Mouse (Mus musculus): Measurements from ENCODE around the gene Eef2. TPM values are rescaled to one million over a fixed set of nuclear protein-coding genes. Genes with fewer than 3 reads are reported as not detected.

Gene Eef2
- 270 and 306 TPM in 2 replicates for polyA plus RNA-seq (2015; fragmentation: Nextera tagmentation; extraction: Ambion mirVana)

GRCm38 (mm10) chr10:81176466-81177271 lies at the start of gene Eef2:
Eef2 (plus strand) TSS chr10:81176631.
- ATAC-seq (ENCODE audit: insufficient read depth): peak; percentile 70
- Histone ChIP-seq H3K4me2 (peak within 1 kb of the TSS; percentile 86), H3K27me3 (no peaks in the 10 kb centered on the region), H3K4me1 (replicated peaks) (peaks cover 77% of the 10 kb centered on the region), H3K27ac (replicated peaks) (peak within 1 kb of the TSS; percentile 89), H3K9me3 (replicated peaks) (no peaks in the 10 kb centered on the region), H3K9ac (peak within 1 kb of the TSS; percentile 96), H3K4me3 (replicated peaks) (peak within 1 kb of the TSS; percentile 90), H3K36me3 (replicated peaks) (peaks cover 46% of the 10 kb centered on the region)
- under 1% methylated on average over 77 of the region's 77 CpGs for WGBS (ENCODE audit: insufficient replicate concordance)

GRCm38 (mm10) chr10:81134181-81134587 lies 42.2 kb upstream of the Eef2 start:
- 0 out of 2 replicates have a peak, but pooled peaks have one; percentile 2 for ATAC-seq (ENCODE audit: insufficient read depth)
- H3K27ac ChIP-seq (replicated peaks): peak overlapping the region; percentile 99
- H3K36me3 ChIP-seq (replicated peaks): peaks cover 2% of the 10 kb centered on the region
- peaks cover 61% of the 10 kb centered on the region for H3K4me1 ChIP-seq (replicated peaks)
- peak overlapping the region; percentile 86 for H3K4me3 ChIP-seq (replicated peaks)
- 2% methylated on average over 16 of the region's 16 CpGs for whole genome bisulfite sequencing (ENCODE audit: insufficient replicate concordance)
- H3K9ac ChIP-seq: peak overlapping the region; percentile 99
- no peaks in the 10 kb centered on the region for H3K9me3 ChIP-seq (replicated peaks)
- no peaks in the 10 kb centered on the region for H3K27me3 ChIP-seq
- peak overlapping the region; percentile 95 for H3K4me2 ChIP-seq

DNA sequence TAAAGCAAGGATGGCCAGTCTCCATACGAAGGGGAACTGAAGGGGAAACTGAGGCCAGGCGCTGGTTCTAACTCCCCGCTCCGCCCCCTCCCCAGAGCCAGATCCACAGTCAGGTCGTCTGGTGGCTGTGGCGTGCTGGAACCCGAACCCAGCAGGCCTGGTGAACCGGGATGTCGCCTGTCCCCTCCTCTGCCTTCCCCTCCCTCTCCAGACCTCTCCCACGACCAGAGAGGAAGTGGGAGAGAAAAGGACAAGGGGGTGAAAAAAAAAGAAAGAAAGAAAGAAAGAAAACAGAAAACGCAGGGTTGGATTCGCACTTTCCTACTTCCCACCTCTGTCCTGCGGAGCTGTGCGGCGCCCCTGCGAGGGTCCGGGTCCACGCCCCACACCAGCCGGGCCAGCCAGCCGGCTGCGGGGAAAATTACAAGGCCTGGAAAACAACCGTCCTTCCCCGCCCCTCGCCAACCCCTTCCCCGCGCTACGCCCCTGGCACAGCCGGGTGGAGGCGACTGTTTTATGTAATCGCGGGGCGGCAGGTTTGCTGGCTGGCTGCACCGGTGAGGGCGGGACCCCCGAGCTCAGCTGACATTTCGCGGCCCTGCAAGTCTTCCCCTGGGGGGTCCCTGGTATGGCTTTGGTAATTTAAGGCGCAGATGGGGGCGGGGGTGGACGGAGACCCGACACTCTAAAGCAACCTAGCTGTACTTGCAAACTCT lies 41.3 kb upstream of the Eef2 start, which contains the start of gene Zbtb7a:
Gene Zbtb7a, plus strand, starts transcription at position 255 of the 716 bp plus-strand sequence.
- H3K27ac ChIP-seq (replicated peaks): peak within 1 kb of the TSS; percentile 99
- peaks cover 61% of the 10 kb centered on the region for H3K4me1 ChIP-seq (replicated peaks)
- H3K36me3 ChIP-seq (replicated peaks): peaks cover 8% of the 10 kb centered on the region
- peak within 1 kb of the TSS; percentile 95 for H3K4me2 ChIP-seq
- no peaks in the 10 kb centered on the region for H3K9me3 ChIP-seq (replicated peaks)
- under 1% methylated on average over 41 of the region's 41 CpGs for whole genome bisulfite sequencing (ENCODE audit: insufficient replicate concordance)
- H3K27me3 ChIP-seq: no peaks in the 10 kb centered on the region
- peak within 1 kb of the TSS; percentile 99 for H3K9ac ChIP-seq
- H3K4me3 ChIP-seq (replicated peaks): peak within 1 kb of the TSS; percentile 86
- no peak for ATAC-seq (ENCODE audit: insufficient read depth)

GRCm38 (mm10) chr10:81135831-81136705 lies 40.4 kb upstream of the Eef2 start:
- Histone ChIP-seq H3K9me3 (replicated peaks) (no peaks in the 10 kb centered on the region), H3K4me2 (peak overlapping the region; percentile 95), H3K4me3 (replicated peaks) (peak overlapping the region; percentile 86), H3K27ac (replicated peaks) (peak overlapping the region; percentile 99), H3K27me3 (no peaks in the 10 kb centered on the region), H3K36me3 (replicated peaks) (peaks cover 13% of the 10 kb centered on the region), H3K9ac (peak overlapping the region; percentile 99), H3K4me1 (replicated peaks) (peaks cover 61% of the 10 kb centered on the region)
- WGBS (ENCODE audit: insufficient replicate concordance): under 1% methylated on average over 86 of the region's 86 CpGs
- peak; percentile 68 for ATAC-seq (ENCODE audit: insufficient read depth)

- WGBS (ENCODE audit: insufficient replicate concordance): under 1% methylated on average over 48 of the region's 50 CpGs
- H3K4me3 ChIP-seq (replicated peaks): peak overlapping the region; percentile 86
- H3K4me2 ChIP-seq: peak overlapping the region; percentile 95
- peak overlapping the region; percentile 99 for H3K9ac ChIP-seq
- ATAC-seq (ENCODE audit: insufficient read depth): peak; percentile 5; the same call in 1 of the 2 replicates
- H3K27ac ChIP-seq (replicated peaks): peak overlapping the region; percentile 99
- no peaks in the 10 kb centered on the region for H3K9me3 ChIP-seq (replicated peaks)
- peaks cover 67% of the 10 kb centered on the region for H3K4me1 ChIP-seq (replicated peaks)
- peaks cover 20% of the 10 kb centered on the region for H3K36me3 ChIP-seq (replicated peaks)
- no peaks in the 10 kb centered on the region for H3K27me3 ChIP-seq
Observed at GRCm38 (mm10) chr10:81136706-81137231, 39.7 kb upstream of the Eef2 start.

- WGBS (ENCODE audit: insufficient replicate concordance): under 1% methylated on average over 74 of the region's 89 CpGs
- Histone ChIP-seq H3K9me3 (replicated peaks) (no peaks in the 10 kb centered on the region), H3K4me3 (replicated peaks) (peak overlapping the region; percentile 86), H3K27ac (replicated peaks) (peak overlapping the region; percentile 99), H3K9ac (peak overlapping the region; percentile 99), H3K4me1 (replicated peaks) (peaks cover 75% of the 10 kb centered on the region), H3K4me2 (peak overlapping the region; percentile 95), H3K36me3 (replicated peaks) (peaks cover 27% of the 10 kb centered on the region), H3K27me3 (no peaks in the 10 kb centered on the region)
- ATAC-seq (ENCODE audit: insufficient read depth): peak; percentile 75
Observed at GRCm38 (mm10) chr10:81137252-81138130, 38.9 kb upstream of the Eef2 start.

GRCm38 (mm10) chr10:81138131-81138782 lies 38.2 kb upstream of the Eef2 start:
- peak overlapping the region; percentile 92 for H3K4me2 ChIP-seq
- H3K36me3 ChIP-seq (replicated peaks): peaks cover 35% of the 10 kb centered on the region
- peak overlapping the region; percentile 84 for H3K9ac ChIP-seq
- no peaks in the 10 kb centered on the region for H3K27me3 ChIP-seq
- H3K4me3 ChIP-seq (replicated peaks): peak overlapping the region; percentile 86
- peaks cover 78% of the 10 kb centered on the region for H3K4me1 ChIP-seq (replicated peaks)
- 0% methylated on average over 24 of the region's 24 CpGs for WGBS (ENCODE audit: insufficient replicate concordance)
- peak overlapping the region; percentile 88 for H3K27ac ChIP-seq (replicated peaks)
- ATAC-seq (ENCODE audit: insufficient read depth): no peak
- no peaks in the 10 kb centered on the region for H3K9me3 ChIP-seq (replicated peaks)

DNA sequence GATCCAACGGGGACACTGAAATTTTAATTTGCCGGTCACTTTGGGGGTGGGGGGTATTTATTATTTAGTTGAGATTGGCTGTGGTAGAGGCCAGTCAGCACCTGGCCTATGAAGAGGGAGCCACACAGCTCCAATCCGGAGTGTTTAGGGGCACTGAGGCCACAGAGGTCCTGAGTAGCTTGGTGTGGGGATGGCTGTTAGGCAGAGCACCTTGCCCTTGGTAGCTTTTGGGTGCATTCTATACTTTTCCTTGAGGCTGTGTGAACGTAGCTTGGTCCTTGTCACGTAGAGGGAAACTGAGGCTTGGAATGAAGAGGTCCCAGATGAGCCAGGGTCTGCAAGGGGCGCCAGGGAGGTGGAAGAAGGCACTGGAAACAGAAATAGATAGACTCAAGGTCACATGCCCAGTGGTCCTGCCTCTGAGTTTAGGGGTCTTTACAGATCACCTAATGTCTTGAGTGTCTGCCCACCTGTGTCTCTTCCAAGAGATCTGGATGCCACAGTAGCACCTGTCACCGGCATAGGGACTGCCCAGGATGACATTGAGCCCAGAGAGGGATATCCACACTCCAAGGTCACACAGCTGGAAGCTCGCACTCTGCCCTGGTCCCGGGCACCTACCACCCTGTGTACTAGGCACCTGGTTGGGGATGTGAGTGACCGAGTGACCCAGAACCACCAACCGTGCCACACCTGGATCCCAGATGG lies 37.5 kb upstream of the Eef2 start:
- H3K4me2 ChIP-seq: peak overlapping the region; percentile 92
- peaks cover 42% of the 10 kb centered on the region for H3K36me3 ChIP-seq (replicated peaks)
- H3K27ac ChIP-seq (replicated peaks): peak overlapping the region; percentile 88
- peak overlapping the region; percentile 86 for H3K4me3 ChIP-seq (replicated peaks)
- ATAC-seq (ENCODE audit: insufficient read depth): no peak
- no peaks in the 10 kb centered on the region for H3K27me3 ChIP-seq
- no peaks in the 10 kb centered on the region for H3K9me3 ChIP-seq (replicated peaks)
- peaks cover 78% of the 10 kb centered on the region for H3K4me1 ChIP-seq (replicated peaks)
- WGBS (ENCODE audit: insufficient replicate concordance): 46% methylated on average over 11 of the region's 11 CpGs
- peak overlapping the region; percentile 84 for H3K9ac ChIP-seq

DNA sequence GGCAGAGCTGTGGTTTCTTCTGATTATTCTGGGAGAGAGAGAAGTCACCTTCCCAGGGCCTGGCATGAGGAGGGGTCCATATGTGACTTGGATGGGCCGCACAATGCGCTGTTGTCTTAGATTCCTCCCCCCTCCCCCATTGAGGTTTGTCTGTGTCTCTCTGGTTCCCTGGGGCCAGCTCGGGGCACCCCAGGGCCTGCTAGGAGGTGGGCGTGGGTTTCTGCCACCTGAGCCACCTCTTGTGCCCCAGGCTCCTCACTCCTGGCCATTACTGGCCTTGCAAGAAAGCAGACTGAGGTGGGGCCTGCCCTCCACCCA lies 36.9 kb upstream of the Eef2 start:
- WGBS (ENCODE audit: insufficient replicate concordance): 53% methylated on average over 4 of the region's 4 CpGs
- Histone ChIP-seq H3K9ac (peak overlapping the region; percentile 84), H3K4me1 (replicated peaks) (peaks cover 78% of the 10 kb centered on the region), H3K27me3 (no peaks in the 10 kb centered on the region), H3K4me3 (replicated peaks) (peak overlapping the region; percentile 86), H3K36me3 (replicated peaks) (peaks cover 47% of the 10 kb centered on the region), H3K27ac (replicated peaks) (peak overlapping the region; percentile 88), H3K9me3 (replicated peaks) (no peaks in the 10 kb centered on the region), H3K4me2 (peak overlapping the region; percentile 92)
- no peak for ATAC-seq (ENCODE audit: insufficient read depth)

All from liver, embryonic 15.5 days (tissue).